Mouse (Mus musculus) frontal cortex, postnatal 25 days (tissue): ENCODE data around the gene Cacna1c.

ENCODE experiments used
- DNase-seq, 2 experiments: peaks; one replicate each; pipeline ENCODE4 v3.0.0; 2022; ENCODE audit warnings: low spot score in 2 of 2

Cacna1c gene

GRCm38 (mm10) chr6:118852131-118852530 is 344.1 kb downstream of the Cacna1c start:
- peak in 1 of 2 experiments; percentile 34 for DNase-seq

- DNase-seq, result peak in 1 of 2 experiments; percentile 36
Measured at GRCm38 (mm10) chr6:118851086-118851485, 345.1 kb downstream of the Cacna1c start.

- no peak for DNase-seq
Measured at GRCm38 (mm10) chr6:118848640-118849039, 347.6 kb downstream of the Cacna1c start.

GRCm38 (mm10) chr6:118847751-118848150 is 348.5 kb downstream of the Cacna1c start:
- no peak for DNase-seq

- no peak for DNase-seq
Measured at GRCm38 (mm10) chr6:118845829-118846228, 350.4 kb downstream of the Cacna1c start.

- no peak for DNase-seq
Measured at GRCm38 (mm10) chr6:118845180-118845579, 351.0 kb downstream of the Cacna1c start.

- DNase-seq, result no peak
Measured at GRCm38 (mm10) chr6:118843566-118843965, 352.7 kb downstream of the Cacna1c start.

GRCm38 (mm10) chr6:118841892-118842291 is 354.3 kb downstream of the Cacna1c start:
- DNase-seq, result no peak

GRCm38 (mm10) chr6:118838919-118839915 is 357.0 kb downstream of the Cacna1c start:
- DNase-seq, result no peak

GRCm38 (mm10) chr6:118836693-118837092 is 359.5 kb downstream of the Cacna1c start:
- DNase-seq, result no peak

- DNase-seq, result no peak
Measured at GRCm38 (mm10) chr6:118834046-118834445, 362.2 kb downstream of the Cacna1c start.

GRCm38 (mm10) chr6:118833049-118833448 is 363.2 kb downstream of the Cacna1c start:
- no peak for DNase-seq

GRCm38 (mm10) chr6:118832616-118833015 is 363.6 kb downstream of the Cacna1c start:
- DNase-seq, result no peak

- no peak for DNase-seq
Measured at GRCm38 (mm10) chr6:118830851-118831250, 365.4 kb downstream of the Cacna1c start.

GRCm38 (mm10) chr6:118828187-118828586 is 368.0 kb downstream of the Cacna1c start:
- DNase-seq, result no peak

- no peak for DNase-seq
Measured at GRCm38 (mm10) chr6:118827560-118827959, 368.7 kb downstream of the Cacna1c start.

- no peak for DNase-seq
Measured at GRCm38 (mm10) chr6:118825400-118825871, 370.8 kb downstream of the Cacna1c start.

- no peak for DNase-seq
Measured at GRCm38 (mm10) chr6:118821536-118821935, 374.7 kb downstream of the Cacna1c start.

GRCm38 (mm10) chr6:118819657-118820056 is 376.6 kb downstream of the Cacna1c start:
- no peak for DNase-seq

GRCm38 (mm10) chr6:118817928-118818503 is 378.2 kb downstream of the Cacna1c start:
- DNase-seq, result no peak

GRCm38 (mm10) chr6:118816253-118816652 is 380.0 kb downstream of the Cacna1c start:
- DNase-seq, result no peak

- DNase-seq, result no peak
Measured at GRCm38 (mm10) chr6:118812556-118812955, 383.7 kb downstream of the Cacna1c start.

GRCm38 (mm10) chr6:118812007-118812406 is 384.2 kb downstream of the Cacna1c start:
- no peak for DNase-seq
